Comparison of ENCODE assay signal across 26 mouse cellular contexts in the genomic region with DNA sequence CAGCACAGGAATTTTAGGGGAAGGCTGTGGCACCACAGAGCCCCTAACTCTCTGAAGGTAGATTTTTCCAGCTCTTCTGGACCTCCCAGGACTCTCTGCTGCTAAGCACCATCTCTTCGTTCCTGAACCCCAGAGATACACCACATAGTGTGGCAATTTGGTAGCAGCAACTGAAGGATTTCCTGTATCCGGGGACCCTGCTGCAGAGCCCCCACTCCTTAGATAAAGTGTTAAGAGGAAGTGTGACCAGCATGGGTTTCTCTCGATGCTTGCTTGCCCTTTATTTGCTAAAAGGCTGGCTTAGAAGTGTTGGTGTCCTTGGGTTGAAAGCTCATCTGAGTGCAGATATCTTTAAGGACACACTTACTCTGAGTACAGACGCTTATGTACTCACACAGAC.
DNase-seq lines count a peak whose midpoint lies in the region; ATAC-seq and TF ChIP-seq lines count a peak whose summit lies in the region.
"Had no signal": no experiment of that assay in that cellular context is flagged by ENCODE, and none has a peak within 500 bp of the region (broad histone marks: within the 10 kb centered on the region; RNA-seq: fewer than 3 reads in every experiment).

No protein-coding gene starts in this region.

- ATAC-seq in limb, embryonic 11.5 days (ENCODE audit: insufficient number of reproducible peaks, low FRiP score, low TSS enrichment, low read depth): no peak
- ATAC-seq in common myeloid progenitor, adult 5-6 weeks (replicated peaks; ENCODE audit: low read depth, poor library complexity, severe bottlenecking): peak; percentile 87
- peak; percentile 38 for ATAC-seq in megakaryocyte, adult 5-6 weeks (ENCODE audit: poor library complexity, severe bottlenecking)
- ATAC-seq in cerebellum, adult (ENCODE audit: insufficient number of reproducible peaks, low FRiP score, low TSS enrichment): no peak
- ATAC-seq in midbrain, embryonic 16.5 days: no peak
- ATAC-seq: activated CD4-positive, CD25-positive, alpha-beta regulatory T cell, adult 4 months; CD4-positive, CD25-positive, alpha-beta regulatory T cell, adult 4 months; forebrain, embryonic 14.5 days; forebrain, postnatal 0 days; hindbrain, postnatal 0 days; inflammation-experienced regulatory T-cells, adult 6 months; intestine, embryonic 16.5 days had no signal

- peak; percentile 4 for DNase-seq in limb, embryonic 11.5 days (ENCODE audit: low spot score)
- DNase-seq in limb, embryonic 10.5 days (ENCODE audit: low spot score): no peak
- no peak for DNase-seq in kidney, adult 2 months
- DNase-seq: adrenal gland, adult 8-10 months; adrenal gland, postnatal 25 days; cerebellum, adult 11 months; cerebellum, adult 2 months; cerebellum, adult 9-11 months; cerebellum, postnatal 36 days; forebrain, postnatal 0 days; gastrocnemius, postnatal 25 days; heart, postnatal 10 days; heart, postnatal 36 days had no signal

- 75% methylated on average over 4 of the region's 4 CpGs for WGBS in limb, embryonic 11.5 days
- 78% methylated on average over 4 of the region's 4 CpGs for WGBS in limb, embryonic 10.5 days
- WGBS in midbrain, embryonic 16.5 days: 76% methylated on average over 4 of the region's 4 CpGs
- 69% methylated on average over 4 of the region's 4 CpGs for WGBS in kidney, adult 2 months

- H3K27me3 ChIP-seq in limb, embryonic 11.5 days (ENCODE audit: control insufficient read depth, insufficient read depth, low read length): no peaks in the 10 kb centered on the region
- H3K27me3 ChIP-seq in limb, embryonic 10.5 days (ENCODE audit: low read depth, poor library complexity, severe bottlenecking): no peaks in the 10 kb centered on the region
- H3K27me3 ChIP-seq in midbrain, embryonic 16.5 days (ENCODE audit: control insufficient read depth, insufficient read depth, low read depth, low read length): no peaks in the 10 kb centered on the region
- no peaks in the 10 kb centered on the region for H3K27me3 ChIP-seq in kidney, adult 2 months (replicated peaks; ENCODE audit: control insufficient read depth, insufficient read depth, low read length)
- H3K27me3 ChIP-seq: heart, embryonic 12.5 days; heart, embryonic 15.5 days had no signal

- no peaks in the 10 kb centered on the region for H3K36me3 ChIP-seq in limb, embryonic 11.5 days (ENCODE audit: control insufficient read depth, insufficient read depth, low read length)
- no peaks in the 10 kb centered on the region for H3K36me3 ChIP-seq in limb, embryonic 10.5 days
- H3K36me3 ChIP-seq in midbrain, embryonic 16.5 days (ENCODE audit: control insufficient read depth, insufficient read depth, low read length): no peaks in the 10 kb centered on the region
- H3K36me3 ChIP-seq in kidney, adult 2 months (ENCODE audit: control insufficient read depth, insufficient read depth, low read length): no peaks in the 10 kb centered on the region
- H3K36me3 ChIP-seq: heart, embryonic 12.5 days; heart, embryonic 15.5 days had no signal

- H3K4me1 ChIP-seq in limb, embryonic 11.5 days (ENCODE audit: control insufficient read depth, insufficient read depth, low read length): no peaks in the 10 kb centered on the region
- no peaks in the 10 kb centered on the region for H3K4me1 ChIP-seq in limb, embryonic 10.5 days
- no peaks in the 10 kb centered on the region for H3K4me1 ChIP-seq in midbrain, embryonic 16.5 days (ENCODE audit: control insufficient read depth, insufficient read depth, low read length)
- no peaks in the 10 kb centered on the region for H3K4me1 ChIP-seq in kidney, adult 2 months (ENCODE audit: control insufficient read depth, insufficient read depth, low read length)
- H3K4me1 ChIP-seq: heart, embryonic 12.5 days; heart, embryonic 15.5 days had no signal

- no peak for TF ChIP-seq CTCF in kidney, adult 2 months (conservative IDR thresholded peaks at IDR 0.05; ENCODE audit: insufficient read depth, insufficient read length, low read depth, low read length)

- no peak overlapping the region for H3K4me3 ChIP-seq in limb, embryonic 11.5 days (ENCODE audit: low read depth, low read length)
- no peak overlapping the region for H3K4me3 ChIP-seq in limb, embryonic 10.5 days
- no peak overlapping the region for H3K4me3 ChIP-seq in midbrain, embryonic 16.5 days (ENCODE audit: low read depth, low read length)
- no peak overlapping the region for H3K4me3 ChIP-seq in kidney, adult 2 months (ENCODE audit: insufficient read depth, low read depth, low read length)
- H3K4me3 ChIP-seq: heart, embryonic 12.5 days; heart, embryonic 15.5 days had no signal

- H3K27ac ChIP-seq in limb, embryonic 11.5 days (replicated peaks; ENCODE audit: low read depth, low read length): no peak overlapping the region
- H3K27ac ChIP-seq in limb, embryonic 10.5 days: no peak overlapping the region
- H3K27ac ChIP-seq in midbrain, embryonic 16.5 days (ENCODE audit: low read length): no peak overlapping the region
- no peak overlapping the region for H3K27ac ChIP-seq in kidney, adult 2 months (ENCODE audit: insufficient read depth, low read depth, low read length)
- H3K27ac ChIP-seq: heart, embryonic 15.5 days; hindbrain, embryonic 14.5 days; hindbrain, postnatal 0 days had no signal

- H3K4me2 ChIP-seq in limb, embryonic 11.5 days (ENCODE audit: low read depth, severe bottlenecking): no peak overlapping the region
- no peak overlapping the region for H3K4me2 ChIP-seq in midbrain, embryonic 16.5 days (ENCODE audit: low read length)
- H3K4me2 ChIP-seq: heart, embryonic 12.5 days; heart, embryonic 15.5 days; hindbrain, embryonic 14.5 days had no signal

- H3K9ac ChIP-seq in limb, embryonic 11.5 days (ENCODE audit: low read length): no peak overlapping the region
- H3K9ac ChIP-seq in midbrain, embryonic 16.5 days (ENCODE audit: low read depth, low read length): no peak overlapping the region
- H3K9ac ChIP-seq: forebrain, postnatal 0 days; heart, embryonic 12.5 days; heart, embryonic 15.5 days; hindbrain, embryonic 14.5 days had no signal

- H3K9me3 ChIP-seq in limb, embryonic 11.5 days (ENCODE audit: control insufficient read depth, low read length): no peaks in the 10 kb centered on the region
- no peaks in the 10 kb centered on the region for H3K9me3 ChIP-seq in limb, embryonic 10.5 days (replicated peaks)
- H3K9me3 ChIP-seq in midbrain, embryonic 16.5 days (replicated peaks; ENCODE audit: control insufficient read depth, low read length, poor library complexity, severe bottlenecking): no peaks in the 10 kb centered on the region
- H3K9me3 ChIP-seq: heart, embryonic 12.5 days; heart, embryonic 15.5 days had no signal

- no peak for TF ChIP-seq POLR2A in kidney, adult 2 months (IDR thresholded peaks at IDR 0.05; ENCODE audit: low read depth, low read length)

Comparison
In these comparisons a context has a peak if more than half of its experiments do, and no peak if none do; other contexts are left out.
1. ATAC-seq: peak in common myeloid progenitor, adult 5-6 weeks (single experiment) and megakaryocyte, adult 5-6 weeks (single experiment); none in limb, embryonic 11.5 days (single experiment), cerebellum, adult (single experiment) and midbrain, embryonic 16.5 days (single experiment).